Mouse (Mus musculus): ENCODE measurements at regions not wholly inside any gene's neighbourhood (a gene's known extent, or its start where the extent isn't known, plus 50 kb on each side); places are given as distances from the start of the nearest gene placed in this dataset.

DNA sequence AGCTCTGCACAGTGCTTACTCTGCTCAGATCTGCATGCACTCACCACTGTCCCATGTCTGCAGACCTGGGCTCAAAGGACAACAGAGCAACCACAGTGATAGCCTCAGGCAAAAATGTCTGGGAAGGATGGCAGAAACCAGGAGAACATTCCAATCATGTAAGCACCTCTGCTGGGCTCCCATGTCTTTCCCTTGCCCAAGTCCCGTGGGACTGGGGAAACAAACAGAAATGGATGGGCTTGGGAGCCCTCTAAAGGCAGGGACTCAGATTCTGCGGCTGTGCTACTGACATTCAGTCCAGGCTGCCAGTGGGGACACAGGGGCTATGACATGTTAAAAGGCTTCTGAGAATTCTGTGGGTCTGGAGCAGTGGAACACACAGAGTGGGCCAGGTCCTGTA lies 128.8 kb upstream of the Dock1 start:
- H3K27me3 ChIP-seq (ENCODE audit: control insufficient read depth, insufficient read depth, low read length), result no peaks in the 10 kb centered on the region
- no peak overlapping the region for H3K27ac ChIP-seq (replicated peaks; ENCODE audit: low read depth, low read length)
- H3K36me3 ChIP-seq (replicated peaks; ENCODE audit: control insufficient read depth, insufficient read depth, low read depth, low read length), result no peaks in the 10 kb centered on the region
- no peak overlapping the region for H3K4me3 ChIP-seq (ENCODE audit: low read depth, low read length)
- no peak overlapping the region for H3K4me2 ChIP-seq (ENCODE audit: low read depth, low read length)
- 65% methylated on average over 2 of the region's 2 CpGs for WGBS
- no peaks in the 10 kb centered on the region for H3K4me1 ChIP-seq (ENCODE audit: control insufficient read depth, insufficient read depth, low read length)
- H3K9ac ChIP-seq (replicated peaks; ENCODE audit: low read length), result no peak overlapping the region
- no peak for DNase-seq (ENCODE audit: low spot score)
- H3K9me3 ChIP-seq (replicated peaks; ENCODE audit: control insufficient read depth, low read length), result no peaks in the 10 kb centered on the region
- ATAC-seq (replicated peaks; ENCODE audit: insufficient number of reproducible peaks, low FRiP score, low TSS enrichment, low read depth), result no peak

DNA sequence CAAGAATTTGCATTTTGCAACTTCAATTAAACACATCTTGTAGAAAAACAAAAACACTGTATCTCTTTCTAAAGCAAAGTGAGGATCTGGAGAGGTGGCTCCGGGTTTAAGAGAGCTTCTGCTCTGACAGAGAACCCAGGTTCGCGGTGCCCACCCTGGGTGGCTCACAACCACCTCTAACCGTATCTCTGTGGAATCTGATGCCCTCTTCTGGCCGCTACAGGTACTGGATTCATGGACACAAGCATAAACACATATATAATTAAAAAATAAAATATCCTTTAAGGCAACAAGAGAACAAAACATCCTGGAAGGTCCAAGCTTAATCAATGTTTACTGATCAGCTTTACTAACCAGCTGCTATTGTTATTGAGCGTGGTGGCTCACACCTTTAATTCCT lies 124.3 kb upstream of the Dock1 start:
- H3K4me1 ChIP-seq (ENCODE audit: control insufficient read depth, insufficient read depth, low read length), result no peaks in the 10 kb centered on the region

DNA sequence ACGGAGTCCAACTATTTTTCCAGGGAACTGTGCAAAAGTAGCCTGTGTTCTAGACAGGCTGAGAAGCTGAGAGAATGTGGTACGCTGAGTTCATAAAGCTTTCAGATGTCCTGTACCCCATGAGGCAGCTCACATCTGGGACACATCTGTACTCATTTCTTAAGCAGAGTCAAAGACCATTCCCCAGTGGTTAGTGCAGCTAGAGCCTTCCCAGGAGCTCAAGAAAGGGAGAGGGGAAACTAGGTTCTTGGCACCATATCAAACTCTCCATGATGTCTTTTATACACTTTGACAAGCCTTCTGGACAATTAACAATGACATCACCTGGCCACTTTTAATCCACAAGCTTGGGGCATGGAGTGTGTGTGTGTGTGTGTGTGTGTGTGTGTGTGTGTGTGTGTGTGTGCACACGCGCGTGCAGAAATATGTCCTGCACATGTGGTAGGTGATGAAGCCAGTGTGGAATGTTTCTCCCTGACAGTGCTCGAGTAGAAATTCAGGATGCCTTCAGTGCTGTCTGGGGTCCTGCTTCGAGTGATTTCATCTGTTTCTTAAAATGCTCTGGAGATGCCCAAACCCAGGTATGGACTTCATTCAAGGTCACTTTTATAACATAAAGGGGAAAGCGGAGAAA lies 121.1 kb upstream of the Dock1 start:
- no peaks in the 10 kb centered on the region for H3K36me3 ChIP-seq (replicated peaks; ENCODE audit: control insufficient read depth, insufficient read depth, low read depth, low read length)
- 83% methylated on average over 8 of the region's 8 CpGs for WGBS
- ATAC-seq (replicated peaks; ENCODE audit: insufficient number of reproducible peaks, low FRiP score, low TSS enrichment, low read depth), result no peak

More for the DNA sequence above, 124.3 kb upstream of the Dock1 start:
- ATAC-seq (replicated peaks; ENCODE audit: insufficient number of reproducible peaks, low FRiP score, low TSS enrichment, low read depth), result no peak
- 79% methylated on average over 6 of the region's 6 CpGs for WGBS
- Histone ChIP-seq H3K36me3 (replicated peaks; ENCODE audit: control insufficient read depth, insufficient read depth, low read depth, low read length) (no peaks in the 10 kb centered on the region), H3K4me3 (ENCODE audit: low read depth, low read length) (no peak overlapping the region), H3K27ac (replicated peaks; ENCODE audit: low read depth, low read length) (no peak overlapping the region), H3K27me3 (ENCODE audit: control insufficient read depth, insufficient read depth, low read length) (no peaks in the 10 kb centered on the region), H3K4me2 (ENCODE audit: low read depth, low read length) (no peak overlapping the region), H3K9me3 (replicated peaks; ENCODE audit: control insufficient read depth, low read length) (no peaks in the 10 kb centered on the region), H3K9ac (replicated peaks; ENCODE audit: low read length) (no peak overlapping the region)
- DNase-seq (ENCODE audit: low spot score), result no peak

DNA sequence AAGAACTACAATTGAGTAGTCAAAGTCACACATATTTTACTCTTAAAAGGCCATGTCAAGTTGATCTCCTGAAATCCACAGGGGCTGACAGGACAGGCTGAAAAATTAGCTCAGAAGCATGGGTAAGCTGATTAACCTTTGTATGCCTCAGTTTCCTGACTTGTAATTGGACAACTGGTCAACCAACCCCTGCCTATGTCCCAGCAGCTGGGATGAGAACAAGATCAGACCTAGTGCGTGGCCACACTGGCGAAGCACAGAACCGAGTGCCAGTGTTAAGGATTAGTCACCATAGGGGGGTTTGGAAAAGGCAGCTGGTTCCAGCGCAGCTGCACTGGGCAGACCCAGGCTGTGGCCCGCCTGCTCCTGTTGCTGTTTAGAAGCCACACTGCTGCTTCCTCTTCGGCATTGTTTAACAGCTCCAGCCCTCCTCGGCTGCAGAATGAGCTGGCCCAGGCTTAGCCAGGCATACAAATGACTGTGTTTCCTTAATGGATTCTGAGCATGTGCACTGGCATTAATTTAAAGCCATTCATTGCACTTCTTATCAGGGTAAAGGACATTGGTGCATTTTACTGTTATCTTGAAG lies 120.1 kb upstream of the Dock1 start:
- ATAC-seq (replicated peaks; ENCODE audit: insufficient number of reproducible peaks, low FRiP score, low TSS enrichment, low read depth) (0 out of 2 replicates have a peak, but pooled peaks have one; percentile 56), DNase-seq (ENCODE audit: low spot score) (no peak)
- Histone ChIP-seq H3K4me1 (ENCODE audit: control insufficient read depth, insufficient read depth, low read length) (no peaks in the 10 kb centered on the region), H3K9me3 (replicated peaks; ENCODE audit: control insufficient read depth, low read length) (no peaks in the 10 kb centered on the region), H3K27ac (replicated peaks; ENCODE audit: low read depth, low read length) (no peak overlapping the region), H3K4me3 (ENCODE audit: low read depth, low read length) (no peak overlapping the region), H3K36me3 (replicated peaks; ENCODE audit: control insufficient read depth, insufficient read depth, low read depth, low read length) (no peaks in the 10 kb centered on the region), H3K9ac (replicated peaks; ENCODE audit: low read length) (no peak overlapping the region), H3K27me3 (ENCODE audit: control insufficient read depth, insufficient read depth, low read length) (no peaks in the 10 kb centered on the region), H3K4me2 (ENCODE audit: low read depth, low read length) (no peak overlapping the region)
- WGBS, result 56% methylated on average over 7 of the region's 7 CpGs

More for the DNA sequence above, 121.1 kb upstream of the Dock1 start:
- H3K4me2 ChIP-seq (ENCODE audit: low read depth, low read length), result no peak overlapping the region
- H3K27ac ChIP-seq (replicated peaks; ENCODE audit: low read depth, low read length), result no peak overlapping the region
- no peak overlapping the region for H3K4me3 ChIP-seq (ENCODE audit: low read depth, low read length)
- no peaks in the 10 kb centered on the region for H3K27me3 ChIP-seq (ENCODE audit: control insufficient read depth, insufficient read depth, low read length)
- H3K9ac ChIP-seq (replicated peaks; ENCODE audit: low read length), result no peak overlapping the region
- H3K4me1 ChIP-seq (ENCODE audit: control insufficient read depth, insufficient read depth, low read length), result no peaks in the 10 kb centered on the region
- H3K9me3 ChIP-seq (replicated peaks; ENCODE audit: control insufficient read depth, low read length), result no peaks in the 10 kb centered on the region
- DNase-seq (ENCODE audit: low spot score), result peak; percentile 9

DNA sequence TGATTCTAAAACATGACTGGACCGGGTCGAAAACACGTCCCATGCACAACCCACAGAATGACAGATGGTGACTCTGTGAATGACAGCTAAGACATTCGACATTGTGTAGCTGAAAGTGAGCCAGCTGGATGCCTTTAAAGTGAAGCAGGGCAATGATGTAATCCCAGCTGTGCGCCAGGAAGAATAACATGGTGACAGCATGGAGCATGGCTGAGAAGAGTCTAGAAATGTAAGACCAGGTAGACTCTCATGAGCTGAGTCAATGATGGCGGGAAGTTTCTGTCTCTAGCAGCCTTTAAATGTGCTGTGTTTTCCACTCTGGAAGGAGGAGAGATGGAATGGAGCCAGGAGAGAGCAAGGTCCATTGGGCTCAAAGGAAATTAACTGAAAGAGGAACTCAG lies 118.4 kb upstream of the Dock1 start:
- no peak overlapping the region for H3K4me2 ChIP-seq (ENCODE audit: low read depth, low read length)
- no peaks in the 10 kb centered on the region for H3K27me3 ChIP-seq (ENCODE audit: control insufficient read depth, insufficient read depth, low read length)
- H3K9ac ChIP-seq (replicated peaks; ENCODE audit: low read length), result no peak overlapping the region
- H3K4me3 ChIP-seq (ENCODE audit: low read depth, low read length), result no peak overlapping the region
- no peaks in the 10 kb centered on the region for H3K4me1 ChIP-seq (ENCODE audit: control insufficient read depth, insufficient read depth, low read length)
- H3K27ac ChIP-seq (replicated peaks; ENCODE audit: low read depth, low read length), result no peak overlapping the region
- DNase-seq (ENCODE audit: low spot score), result no peak
- WGBS, result 75% methylated on average over 6 of the region's 6 CpGs
- no peaks in the 10 kb centered on the region for H3K9me3 ChIP-seq (replicated peaks; ENCODE audit: control insufficient read depth, low read length)
- H3K36me3 ChIP-seq (replicated peaks; ENCODE audit: control insufficient read depth, insufficient read depth, low read depth, low read length), result no peaks in the 10 kb centered on the region
- no peak for ATAC-seq (replicated peaks; ENCODE audit: insufficient number of reproducible peaks, low FRiP score, low TSS enrichment, low read depth)

DNA sequence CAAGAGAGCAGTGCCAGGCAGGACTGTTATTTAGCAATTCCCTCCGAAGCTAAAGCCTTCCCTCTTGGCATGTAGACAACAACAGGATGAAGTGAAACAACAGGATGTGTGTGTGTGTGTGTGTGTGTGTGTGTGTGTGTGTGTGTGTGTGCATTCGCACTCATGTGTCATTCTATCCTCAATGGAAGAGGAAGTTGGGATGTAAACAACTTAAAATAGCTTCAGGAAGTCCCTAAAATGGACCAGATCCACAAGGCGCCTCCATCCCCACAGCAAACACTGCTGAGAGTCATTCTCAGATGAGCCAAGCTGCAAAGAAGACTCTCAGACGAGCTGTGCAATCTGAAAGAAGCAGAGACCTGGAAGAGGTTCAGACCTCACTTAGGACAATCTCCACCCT lies 114.4 kb upstream of the Dock1 start:
- H3K36me3 ChIP-seq (replicated peaks; ENCODE audit: control insufficient read depth, insufficient read depth, low read depth, low read length), result no peaks in the 10 kb centered on the region
- no peak overlapping the region for H3K4me3 ChIP-seq (ENCODE audit: low read depth, low read length)
- H3K9me3 ChIP-seq (replicated peaks; ENCODE audit: control insufficient read depth, low read length), result no peaks in the 10 kb centered on the region
- H3K4me1 ChIP-seq (ENCODE audit: control insufficient read depth, insufficient read depth, low read length), result no peaks in the 10 kb centered on the region
- no peak overlapping the region for H3K27ac ChIP-seq (replicated peaks; ENCODE audit: low read depth, low read length)
- WGBS, result 79% methylated on average over 4 of the region's 4 CpGs
- DNase-seq (ENCODE audit: low spot score) (no peak), ATAC-seq (replicated peaks; ENCODE audit: insufficient number of reproducible peaks, low FRiP score, low TSS enrichment, low read depth) (no peak)
- H3K4me2 ChIP-seq (ENCODE audit: low read depth, low read length), result no peak overlapping the region
- no peak overlapping the region for H3K9ac ChIP-seq (replicated peaks; ENCODE audit: low read length)
- H3K27me3 ChIP-seq (ENCODE audit: control insufficient read depth, insufficient read depth, low read length), result no peaks in the 10 kb centered on the region

DNA sequence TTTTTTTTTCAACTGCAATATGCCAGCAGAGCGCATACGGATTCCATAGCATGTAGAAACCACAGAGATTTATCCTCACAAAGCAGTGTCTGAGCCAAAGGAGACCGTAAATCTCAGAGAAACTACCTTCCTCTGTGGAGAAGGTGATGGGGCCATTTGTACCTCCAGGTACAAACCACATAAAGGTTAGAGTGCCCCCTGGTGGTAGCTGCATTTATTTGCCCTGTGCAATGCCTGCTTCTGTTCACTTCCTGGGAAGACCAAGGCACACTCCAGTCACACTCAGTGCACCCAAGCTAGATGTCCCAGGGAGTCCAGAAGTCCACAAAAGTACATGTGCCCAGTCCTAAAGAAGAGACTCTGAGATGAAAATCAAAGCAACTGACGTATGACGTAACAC lies 104.1 kb upstream of the Dock1 start:
- no peaks in the 10 kb centered on the region for H3K4me1 ChIP-seq (ENCODE audit: control insufficient read depth, insufficient read depth, low read length)
- 80% methylated on average over 5 of the region's 5 CpGs for WGBS
- H3K4me2 ChIP-seq (ENCODE audit: low read depth, low read length), result no peak overlapping the region
- no peaks in the 10 kb centered on the region for H3K36me3 ChIP-seq (replicated peaks; ENCODE audit: control insufficient read depth, insufficient read depth, low read depth, low read length)
- no peaks in the 10 kb centered on the region for H3K27me3 ChIP-seq (ENCODE audit: control insufficient read depth, insufficient read depth, low read length)
- no peaks in the 10 kb centered on the region for H3K9me3 ChIP-seq (replicated peaks; ENCODE audit: control insufficient read depth, low read length)
- no peak overlapping the region for H3K4me3 ChIP-seq (ENCODE audit: low read depth, low read length)
- DNase-seq (ENCODE audit: low spot score) (peak; percentile 83), ATAC-seq (replicated peaks; ENCODE audit: insufficient number of reproducible peaks, low FRiP score, low TSS enrichment, low read depth) (no peak)
- no peak overlapping the region for H3K27ac ChIP-seq (replicated peaks; ENCODE audit: low read depth, low read length)
- H3K9ac ChIP-seq (replicated peaks; ENCODE audit: low read length), result no peak overlapping the region

DNA sequence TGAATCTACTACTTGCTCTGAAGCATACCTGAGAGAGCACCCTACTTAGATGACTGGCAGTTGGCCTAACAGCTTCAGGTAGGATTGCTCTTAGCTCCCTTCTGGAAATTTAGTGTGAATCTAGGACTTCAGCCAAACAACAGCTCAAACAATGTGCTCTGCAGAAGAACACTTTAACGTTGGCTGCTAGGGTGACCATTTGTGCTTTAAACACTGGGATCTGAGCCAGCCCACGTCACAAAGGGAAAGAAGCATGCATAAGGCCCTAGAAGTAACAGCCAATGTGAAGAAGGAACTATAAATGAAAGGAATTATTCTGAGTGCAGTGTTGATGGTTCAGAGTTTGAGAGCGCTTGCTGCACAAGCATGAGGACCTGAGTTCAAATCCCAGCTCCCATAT lies 101.2 kb upstream of the Dock1 start:
- ATAC-seq (replicated peaks; ENCODE audit: insufficient number of reproducible peaks, low FRiP score, low TSS enrichment, low read depth) (no peak), DNase-seq (ENCODE audit: low spot score) (no peak)
- H3K9ac ChIP-seq (replicated peaks; ENCODE audit: low read length), result no peak overlapping the region
- no peaks in the 10 kb centered on the region for H3K36me3 ChIP-seq (replicated peaks; ENCODE audit: control insufficient read depth, insufficient read depth, low read depth, low read length)
- no peaks in the 10 kb centered on the region for H3K9me3 ChIP-seq (replicated peaks; ENCODE audit: control insufficient read depth, low read length)
- H3K4me3 ChIP-seq (ENCODE audit: low read depth, low read length), result no peak overlapping the region
- no peaks in the 10 kb centered on the region for H3K4me1 ChIP-seq (ENCODE audit: control insufficient read depth, insufficient read depth, low read length)
- H3K27me3 ChIP-seq (ENCODE audit: control insufficient read depth, insufficient read depth, low read length), result no peaks in the 10 kb centered on the region
- H3K27ac ChIP-seq (replicated peaks; ENCODE audit: low read depth, low read length), result no peak overlapping the region
- no peak overlapping the region for H3K4me2 ChIP-seq (ENCODE audit: low read depth, low read length)
- 85% methylated on average over 3 of the region's 3 CpGs for WGBS

All from embryonic facial prominence, embryonic 11.5 days (tissue).